Mouse (Mus musculus): ENCODE measurements around the gene A630095N17Rik. TPM values are rescaled to one million over a fixed set of nuclear protein-coding genes. Genes with fewer than 3 reads are reported as not detected.
"Not testable (repeated sequence)": the region's sequence is repeated elsewhere in the genome, so short reads cannot be mapped to it uniquely, and the experiment has no call there.

The A630095N17Rik gene
- polyA plus RNA-seq, 1 experiment from 2014 or later, result not detected

GRCm38 (mm10) chr1:75247071-75247930 lies 15.4 kb upstream of the A630095N17Rik start:
- peaks cover 14% of the 10 kb centered on the region; the same call in 1 of the 2 replicates for H3K36me3 ChIP-seq (ENCODE audit: control insufficient read depth, insufficient read depth, low read length)
- H3K9ac ChIP-seq (replicated peaks; ENCODE audit: low read length), result no peak overlapping the region
- no peaks in the 10 kb centered on the region; the same call in 1 of the 2 replicates for H3K4me1 ChIP-seq (ENCODE audit: control insufficient read depth, insufficient read depth, low read length)
- H3K4me3 ChIP-seq (replicated peaks; ENCODE audit: low read depth, low read length), result no peak overlapping the region
- H3K27me3 ChIP-seq (ENCODE audit: control insufficient read depth, insufficient read depth, low read length), result no peaks in the 10 kb centered on the region
- WGBS, result 82% methylated on average over 16 of the region's 16 CpGs
- no peak for ATAC-seq (ENCODE audit: low FRiP score, low TSS enrichment)
- H3K9me3 ChIP-seq (ENCODE audit: control insufficient read depth, low read length), result no peaks in the 10 kb centered on the region
- DNase-seq, result no peak
- H3K27ac ChIP-seq (replicated peaks; ENCODE audit: low read depth, low read length), result no peak overlapping the region
- H3K4me2 ChIP-seq (ENCODE audit: low read length), result no peak overlapping the region

- H3K4me2 ChIP-seq (ENCODE audit: low read length), result no peak overlapping the region
- H3K4me3 ChIP-seq (replicated peaks; ENCODE audit: low read depth, low read length), result no peak overlapping the region
- no peaks in the 10 kb centered on the region for H3K27me3 ChIP-seq (ENCODE audit: control insufficient read depth, insufficient read depth, low read length)
- H3K36me3 ChIP-seq (ENCODE audit: control insufficient read depth, insufficient read depth, low read length), result peaks cover 27% of the 10 kb centered on the region
- H3K27ac ChIP-seq (replicated peaks; ENCODE audit: low read depth, low read length), result no peak overlapping the region
- no peaks in the 10 kb centered on the region for H3K9me3 ChIP-seq (ENCODE audit: control insufficient read depth, low read length)
- DNase-seq (peak; percentile 83), ATAC-seq (ENCODE audit: low FRiP score, low TSS enrichment) (peak; percentile 65)
- H3K9ac ChIP-seq (replicated peaks; ENCODE audit: low read length), result no peak overlapping the region
- 16% methylated on average over 4 of the region's 4 CpGs for WGBS
- no peaks in the 10 kb centered on the region for H3K4me1 ChIP-seq (ENCODE audit: control insufficient read depth, insufficient read depth, low read length)
These were observed 12.9 kb upstream of the A630095N17Rik start for GRCm38 (mm10) chr1:75244836-75245235.

DNA sequence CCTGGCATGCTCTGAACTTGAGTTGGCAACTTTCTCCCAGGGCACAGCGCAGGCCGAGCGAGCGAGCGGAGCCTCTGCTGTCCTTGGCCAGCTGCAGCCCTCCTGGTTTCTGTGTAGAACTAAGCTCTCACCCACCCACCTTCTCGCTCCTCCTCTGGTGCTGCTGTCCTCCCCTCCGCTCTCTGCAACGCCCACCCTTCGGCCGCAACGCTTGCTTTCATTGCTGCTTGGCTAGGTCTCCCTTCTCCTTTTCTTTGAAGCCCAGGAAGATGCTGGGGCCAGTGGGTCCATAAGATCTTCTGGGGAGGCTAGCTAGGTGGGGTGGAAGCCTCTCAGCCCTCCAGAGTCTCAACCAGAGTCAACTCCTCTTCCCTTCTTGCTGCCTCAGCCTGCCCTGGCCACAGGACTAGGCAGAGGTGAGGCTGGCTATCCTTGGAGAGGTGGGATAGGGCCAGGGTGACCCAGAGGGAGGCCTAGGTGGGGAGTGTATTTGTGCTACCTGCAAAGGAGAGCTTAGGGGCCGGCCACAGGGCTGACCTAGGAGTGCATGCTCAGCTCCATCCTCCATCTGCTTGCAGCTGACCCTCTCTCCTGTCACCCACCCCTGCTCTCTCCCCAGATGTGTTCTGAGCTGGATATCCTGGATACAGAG lies 12.4 kb upstream of the A630095N17Rik start:
- no peak for DNase-seq
- WGBS, result 82% methylated on average over 12 of the region's 12 CpGs
- Histone ChIP-seq H3K27me3 (ENCODE audit: control insufficient read depth, insufficient read depth, low read length) (no peaks in the 10 kb centered on the region), H3K4me3 (replicated peaks; ENCODE audit: low read depth, low read length) (no peak overlapping the region), H3K4me2 (ENCODE audit: low read length) (no peak overlapping the region), H3K9ac (replicated peaks; ENCODE audit: low read length) (no peak overlapping the region), H3K27ac (replicated peaks; ENCODE audit: low read depth, low read length) (no peak overlapping the region), H3K4me1 (ENCODE audit: control insufficient read depth, insufficient read depth, low read length) (no peaks in the 10 kb centered on the region), H3K9me3 (ENCODE audit: control insufficient read depth, low read length) (no peaks in the 10 kb centered on the region), H3K36me3 (ENCODE audit: control insufficient read depth, insufficient read depth, low read length) (peaks cover 32% of the 10 kb centered on the region)
- peak; percentile 26 for ATAC-seq (ENCODE audit: low FRiP score, low TSS enrichment)

GRCm38 (mm10) chr1:75243411-75243810 lies 11.5 kb upstream of the A630095N17Rik start:
- whole genome bisulfite sequencing, result 87% methylated on average over 14 of the region's 14 CpGs
- H3K4me3 ChIP-seq (replicated peaks; ENCODE audit: low read depth, low read length), result no peak overlapping the region
- H3K27ac ChIP-seq (replicated peaks; ENCODE audit: low read depth, low read length), result no peak overlapping the region
- DNase-seq (no peak), ATAC-seq (ENCODE audit: low FRiP score, low TSS enrichment) (no peak)
- no peaks in the 10 kb centered on the region for H3K9me3 ChIP-seq (ENCODE audit: control insufficient read depth, low read length)
- H3K9ac ChIP-seq (replicated peaks; ENCODE audit: low read length), result no peak overlapping the region
- peaks cover 33% of the 10 kb centered on the region for H3K36me3 ChIP-seq (ENCODE audit: control insufficient read depth, insufficient read depth, low read length)
- no peak overlapping the region for H3K4me2 ChIP-seq (ENCODE audit: low read length)
- no peaks in the 10 kb centered on the region for H3K27me3 ChIP-seq (ENCODE audit: control insufficient read depth, insufficient read depth, low read length)
- H3K4me1 ChIP-seq (ENCODE audit: control insufficient read depth, insufficient read depth, low read length), result no peaks in the 10 kb centered on the region

DNA sequence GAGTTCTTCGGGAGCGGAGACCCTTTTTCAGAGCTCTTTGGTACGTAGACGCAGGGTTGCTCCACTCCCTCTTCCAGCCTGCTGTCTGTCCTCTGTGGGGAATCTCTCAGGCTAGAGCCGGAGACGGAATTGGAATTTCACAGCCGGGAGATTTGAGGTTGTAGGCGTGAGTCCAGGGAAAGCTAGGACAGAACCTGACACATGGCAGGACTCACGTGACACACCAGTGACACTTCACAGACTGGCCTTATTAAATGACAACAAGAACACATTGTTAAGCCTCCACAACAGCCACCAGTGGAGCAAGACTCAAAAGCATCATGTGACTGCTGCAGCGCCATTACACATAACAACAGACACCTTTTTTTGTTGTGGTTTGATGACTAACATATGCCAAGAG lies 7.7 kb upstream of the A630095N17Rik start:
- DNase-seq, result no peak
- peaks cover 8% of the 10 kb centered on the region; the same call in 1 of the 2 replicates for H3K4me1 ChIP-seq (ENCODE audit: control insufficient read depth, insufficient read depth, low read length)
- H3K27me3 ChIP-seq (ENCODE audit: control insufficient read depth, insufficient read depth, low read length), result no peaks in the 10 kb centered on the region
- H3K4me3 ChIP-seq (replicated peaks; ENCODE audit: low read depth, low read length), result no peak overlapping the region
- no peak overlapping the region for H3K27ac ChIP-seq (replicated peaks; ENCODE audit: low read depth, low read length)
- H3K36me3 ChIP-seq (ENCODE audit: control insufficient read depth, insufficient read depth, low read length), result peaks cover 33% of the 10 kb centered on the region
- WGBS, result 86% methylated on average over 10 of the region's 10 CpGs
- no peak for ATAC-seq (ENCODE audit: low FRiP score, low TSS enrichment)
- H3K9me3 ChIP-seq (ENCODE audit: control insufficient read depth, low read length), result no peaks in the 10 kb centered on the region
- H3K9ac ChIP-seq (replicated peaks; ENCODE audit: low read length), result no peak overlapping the region
- H3K4me2 ChIP-seq (ENCODE audit: low read length), result no peak overlapping the region

DNA sequence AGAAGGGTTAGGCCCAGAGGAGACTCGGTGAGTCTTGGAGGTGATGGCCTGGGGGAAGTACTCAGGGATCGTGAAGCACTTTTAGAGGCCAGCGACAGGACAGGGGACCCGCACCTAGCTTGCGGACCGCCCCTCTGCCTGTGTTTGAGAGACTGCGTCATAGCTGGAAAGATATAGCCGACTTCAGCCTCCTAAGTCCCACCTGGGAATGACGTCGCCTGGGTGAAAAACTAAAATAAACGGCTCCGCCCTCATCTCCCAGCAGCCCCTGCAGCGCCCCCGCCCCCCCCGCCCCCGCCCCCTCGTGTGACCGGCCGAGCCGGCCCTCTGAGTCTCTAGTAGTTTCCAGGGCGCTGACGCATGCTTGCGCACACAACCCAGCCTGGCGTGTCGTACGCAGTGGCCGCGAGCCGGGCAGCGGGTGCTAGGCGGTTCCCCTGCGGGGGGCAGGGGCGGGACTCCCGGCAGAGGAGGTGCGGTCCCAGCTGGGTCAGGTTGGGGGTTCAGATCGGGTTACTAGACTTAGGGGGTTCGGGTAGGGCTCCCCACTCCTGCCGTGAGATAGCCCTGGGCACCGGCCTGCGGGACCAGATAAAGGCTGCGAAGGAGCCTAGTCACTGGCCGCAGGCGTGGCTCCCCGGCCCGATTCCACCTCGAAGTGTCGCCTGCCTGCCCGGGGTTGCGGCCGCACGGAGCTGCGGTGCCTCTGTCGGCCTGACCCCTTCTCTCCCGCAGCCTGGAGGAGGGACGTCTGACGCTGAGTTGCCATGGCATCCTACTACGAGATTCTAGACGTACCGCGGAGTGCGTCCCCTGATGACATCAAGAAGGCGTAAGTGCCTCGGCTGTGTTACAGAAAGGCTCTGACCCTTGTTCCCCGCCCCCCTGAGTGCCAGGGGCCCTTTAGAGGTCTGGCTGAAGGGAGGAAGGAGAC lies 4.5 kb upstream of the A630095N17Rik start, which contains the start of gene Dnajb2:
TSS of gene Dnajb2 (plus strand) at position 290 of the 934 bp plus-strand sequence.
- Histone ChIP-seq H3K4me1 (ENCODE audit: control insufficient read depth, insufficient read depth, low read length) (peaks cover 8% of the 10 kb centered on the region; the same call in 1 of the 2 replicates), H3K9ac (replicated peaks; ENCODE audit: low read length) (peak within 1 kb of the TSS; percentile 86), H3K4me3 (replicated peaks; ENCODE audit: low read depth, low read length) (peak within 1 kb of the TSS; percentile 68), H3K9me3 (ENCODE audit: control insufficient read depth, low read length) (no peaks in the 10 kb centered on the region), H3K27ac (replicated peaks; ENCODE audit: low read depth, low read length) (peak within 1 kb of the TSS; percentile 85), H3K4me2 (ENCODE audit: low read length) (peak within 1 kb of the TSS; percentile 94), H3K27me3 (ENCODE audit: control insufficient read depth, insufficient read depth, low read length) (no peaks in the 10 kb centered on the region), H3K36me3 (ENCODE audit: control insufficient read depth, insufficient read depth, low read length) (peaks cover 14% of the 10 kb centered on the region)
- under 1% methylated on average over 64 of the region's 64 CpGs for WGBS
- peak; percentile 88 for ATAC-seq (ENCODE audit: low FRiP score, low TSS enrichment)
- DNase-seq, result peak; percentile 83

DNA sequence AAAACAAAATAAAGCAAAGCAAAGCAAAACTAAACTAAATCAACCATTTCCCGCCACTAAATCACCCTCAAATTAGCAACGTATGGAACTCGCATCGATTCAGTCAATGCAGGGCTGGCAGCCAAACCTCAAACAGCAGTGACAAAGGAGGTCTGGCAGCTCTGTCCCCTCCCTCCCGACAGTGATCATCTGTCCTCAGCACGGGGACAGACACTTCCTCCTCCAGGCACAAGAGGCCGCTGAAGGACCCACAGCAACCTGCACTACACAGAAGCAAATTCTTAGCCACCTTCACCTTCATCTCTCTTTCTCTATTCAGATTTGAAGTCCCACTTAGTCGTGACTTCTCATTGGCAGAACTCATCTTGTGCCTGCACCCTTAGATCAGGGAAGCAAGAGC lies 2.7 kb upstream of the A630095N17Rik start:
- DNase-seq (peak; percentile 82), ATAC-seq (ENCODE audit: low FRiP score, low TSS enrichment) (peak; percentile 79; the same call in 1 of the 2 replicates)
- H3K27me3 ChIP-seq (ENCODE audit: control insufficient read depth, insufficient read depth, low read length), result no peaks in the 10 kb centered on the region
- no peak overlapping the region for H3K4me3 ChIP-seq (replicated peaks; ENCODE audit: low read depth, low read length)
- WGBS, result under 1% methylated on average over 8 of the region's 8 CpGs
- no peaks in the 10 kb centered on the region for H3K9me3 ChIP-seq (ENCODE audit: control insufficient read depth, low read length)
- no peak overlapping the region for H3K9ac ChIP-seq (replicated peaks; ENCODE audit: low read length)
- peak overlapping the region; percentile 20; the same call in 1 of the 2 replicates for H3K4me2 ChIP-seq (ENCODE audit: low read length)
- no peak overlapping the region for H3K27ac ChIP-seq (replicated peaks; ENCODE audit: low read depth, low read length)
- H3K4me1 ChIP-seq (ENCODE audit: control insufficient read depth, insufficient read depth, low read length), result peaks cover 8% of the 10 kb centered on the region; the same call in 1 of the 2 replicates
- H3K36me3 ChIP-seq (ENCODE audit: control insufficient read depth, insufficient read depth, low read length), result peaks cover 4% of the 10 kb centered on the region; the same call in 1 of the 2 replicates

GRCm38 (mm10) chr1:75232489-75232888 lies 587 bp upstream of the A630095N17Rik start:
- H3K27me3 ChIP-seq (ENCODE audit: control insufficient read depth, insufficient read depth, low read length); H3K4me2 ChIP-seq (ENCODE audit: low read length); H3K27ac ChIP-seq (replicated peaks; ENCODE audit: low read depth, low read length); H3K4me1 ChIP-seq (ENCODE audit: control insufficient read depth, insufficient read depth, low read length); H3K9me3 ChIP-seq (ENCODE audit: control insufficient read depth, low read length); H3K4me3 ChIP-seq (replicated peaks; ENCODE audit: low read depth, low read length); H3K9ac ChIP-seq (replicated peaks; ENCODE audit: low read length); H3K36me3 ChIP-seq (ENCODE audit: control insufficient read depth, insufficient read depth, low read length); DNase-seq; ATAC-seq (ENCODE audit: low FRiP score, low TSS enrichment): not testable (repeated sequence)
- 72% methylated on average over 4 of the region's 4 CpGs for WGBS
